Mouse (Mus musculus) lung, adult 2 months (tissue): ENCODE measurements at regions not wholly inside any gene's neighbourhood (a gene's known extent, or its start where the extent isn't known, plus 50 kb on each side); places are given as distances from the start of the nearest gene placed in this dataset.

Experiments
- CTCF ChIP-seq: fragments of 200-500 bp; IDR thresholded peaks from 2 replicates; pipeline ENCODE4 v1.5.1; 2011; ENCODE audit warnings: mild to moderate bottlenecking, low read length, control low read depth; ENCODE audit not compliant: insufficient read depth
- POLR2A ChIP-seq: fragments of 200-500 bp; IDR thresholded peaks from 2 replicates; pipeline ENCODE4 v1.6.1; 2011; ENCODE audit warnings: low read depth, mild to moderate bottlenecking, control low read depth, low read length, borderline replicate concordance; ENCODE audit errors: extremely low read depth

DNA sequence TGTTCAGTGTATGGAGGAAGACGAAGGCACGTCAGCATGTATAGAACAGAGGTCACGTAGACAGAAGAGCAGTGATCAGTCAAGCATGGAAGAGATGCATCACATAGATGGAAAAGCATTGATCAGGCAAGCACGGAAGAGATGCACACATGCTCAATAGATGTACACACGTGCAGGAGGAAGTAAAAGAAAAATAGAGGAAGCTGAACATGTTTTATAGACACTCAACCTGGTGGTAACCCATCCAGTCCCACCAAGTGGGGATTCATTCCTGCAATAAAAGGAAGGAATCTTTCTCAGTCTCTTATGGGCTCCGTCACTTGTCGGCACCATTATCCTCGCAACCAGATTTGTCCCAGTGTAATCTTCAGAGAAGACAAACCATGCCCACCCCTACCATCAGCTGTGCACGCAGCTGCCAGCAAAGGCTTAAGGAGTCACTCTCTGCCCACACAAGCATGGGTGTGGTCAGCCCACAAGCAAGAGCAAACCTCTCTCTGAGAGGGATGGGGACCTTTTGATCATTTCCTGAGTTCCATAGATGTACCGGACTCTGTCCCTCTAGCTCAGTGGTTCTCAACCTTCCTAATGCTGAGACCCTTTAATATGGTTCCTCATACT, 108.3 kb upstream of the Cdc42ep3 start:
- no peak for TF ChIP-seq CTCF
- TF ChIP-seq POLR2A, result no peak
